16 mouse cellular contexts compared by ENCODE assay signal in genomic region chr9:113992810-113993209, GRCm38 (mm10).
"Had no signal": no experiment of that assay in that cellular context is flagged by ENCODE, and none has a peak within 500 bp of the region (broad histone marks: within the 10 kb centered on the region; RNA-seq: fewer than 3 reads in every experiment).

No protein-coding gene starts in this region.

- H3K36me3 ChIP-seq: neural tube, embryonic 15.5 days; stomach, embryonic 15.5 days had no signal

- H3K9me3 ChIP-seq: neural tube, embryonic 13.5 days; neural tube, embryonic 15.5 days; stomach, embryonic 15.5 days had no signal

- H3K4me3 ChIP-seq: neural tube, embryonic 13.5 days; neural tube, embryonic 15.5 days; stomach, embryonic 15.5 days had no signal

- H3K27me3 ChIP-seq: neural tube, embryonic 13.5 days; neural tube, embryonic 15.5 days; stomach, embryonic 15.5 days had no signal

- H3K9ac ChIP-seq: neural tube, embryonic 13.5 days; neural tube, embryonic 15.5 days; stomach, embryonic 15.5 days had no signal

- DNase-seq: retina, postnatal 1 day; right cerebral cortex, adult 18-20 months; right cerebral cortex, postnatal 14 days; right cerebral cortex, postnatal 25 days; right cerebral cortex, postnatal 4 days; spleen, adult 18-20 months; thymus, adult 18-20 months; thymus, adult 2 months; thymus, postnatal 14 days; thymus, postnatal 25 days; thymus, postnatal 36 days; thymus, postnatal 4 days had no signal

- H3K27ac ChIP-seq: neural tube, embryonic 13.5 days; neural tube, embryonic 15.5 days; stomach, embryonic 15.5 days; stomach, postnatal 0 days had no signal

- H3K4me1 ChIP-seq: neural tube, embryonic 13.5 days; stomach, embryonic 15.5 days had no signal

- H3K4me2 ChIP-seq: neural tube, embryonic 13.5 days; neural tube, embryonic 15.5 days; stomach, embryonic 15.5 days had no signal
